Mouse (Mus musculus) adrenal gland, postnatal 10 days (tissue): ENCODE measurements at regions not wholly inside any gene's neighbourhood (a gene's known extent, or its start where the extent isn't known, plus 50 kb on each side); places are given as distances from the start of the nearest gene placed in this dataset.
A peak's percentile ranks its signal among the peaks of the same experiment; 100 is the strongest.

Experiments
- DNase-seq: peaks from one replicate; pipeline ENCODE4 v3.0.0; 2021; ENCODE audit warnings: mixed read lengths

- DNase-seq: peak; percentile 1
Measured at GRCm38 (mm10) chr3:110880472-110880871, 629.7 kb upstream of the Prmt6 start.

DNA sequence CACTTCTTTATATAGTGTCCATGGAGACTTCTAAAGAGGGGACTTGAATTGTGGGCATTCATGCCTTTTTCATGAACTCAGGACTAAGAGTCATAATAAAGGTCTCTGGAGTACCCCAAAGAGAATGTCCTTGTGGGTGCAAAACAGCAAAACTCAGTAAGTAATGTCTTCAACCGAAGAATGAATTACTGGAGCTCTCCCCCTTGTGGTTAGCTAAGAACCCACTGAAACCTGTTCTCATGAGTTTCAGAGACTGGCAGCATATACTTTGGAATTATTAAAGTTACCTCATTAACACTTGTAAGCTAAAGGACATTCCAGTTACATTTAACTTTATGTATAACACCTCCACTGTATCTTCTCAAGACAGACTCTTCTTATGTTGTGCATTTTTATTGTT lies 615.2 kb upstream of the Prmt6 start:
- no peak for DNase-seq

DNA sequence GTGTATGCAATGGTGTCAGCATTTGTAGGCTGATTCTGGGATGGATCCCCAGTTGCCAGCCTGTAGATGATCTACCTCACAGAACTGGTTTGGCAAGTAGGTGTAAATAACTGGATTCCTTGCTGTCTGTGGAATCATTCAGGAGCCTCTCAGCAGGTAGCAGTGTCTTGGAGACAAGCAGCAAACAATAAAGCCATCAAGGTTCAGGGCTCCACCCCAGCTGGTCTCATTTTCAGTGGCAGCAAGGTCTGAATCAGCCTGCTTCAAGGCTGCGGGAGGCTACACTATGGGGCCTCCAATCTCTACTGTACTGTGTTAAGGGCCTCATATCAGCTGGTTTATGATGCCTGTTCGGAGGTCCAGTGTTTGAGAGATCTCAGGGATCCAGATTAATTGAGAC lies 596.4 kb upstream of the Prmt6 start:
- DNase-seq: no peak

DNA sequence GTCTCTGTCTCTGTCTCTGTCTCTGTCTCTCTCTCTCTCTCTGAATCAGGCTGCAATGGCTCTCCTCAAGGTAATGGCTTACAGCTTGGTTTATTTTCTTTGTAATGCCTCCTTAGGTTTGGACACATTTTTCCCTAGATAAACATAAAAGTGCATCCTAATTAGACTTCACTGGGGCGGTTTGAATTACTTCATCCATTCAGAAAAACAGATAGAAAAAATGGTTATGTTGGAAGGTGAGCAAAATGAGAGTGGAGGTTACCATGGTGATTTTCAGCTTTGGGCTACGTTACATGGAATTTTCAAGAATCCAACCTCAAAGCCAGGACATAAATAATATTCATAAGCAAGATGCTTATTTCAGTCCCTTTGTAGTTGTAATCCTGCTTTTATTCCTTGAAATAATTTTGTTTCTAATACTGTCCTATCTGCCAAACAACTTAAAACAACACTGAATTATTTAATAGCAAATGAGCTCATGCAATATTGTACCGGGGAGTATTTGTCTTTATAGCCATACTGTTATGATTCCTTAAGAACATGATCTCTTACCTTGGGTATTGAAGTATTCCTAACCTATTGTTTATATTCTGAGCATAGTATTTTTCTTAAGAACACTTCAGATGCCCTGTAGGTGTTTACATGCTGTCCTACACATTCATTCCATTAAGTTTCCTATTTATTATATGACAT lies 570.1 kb upstream of the Prmt6 start:
- DNase-seq: no peak

DNA sequence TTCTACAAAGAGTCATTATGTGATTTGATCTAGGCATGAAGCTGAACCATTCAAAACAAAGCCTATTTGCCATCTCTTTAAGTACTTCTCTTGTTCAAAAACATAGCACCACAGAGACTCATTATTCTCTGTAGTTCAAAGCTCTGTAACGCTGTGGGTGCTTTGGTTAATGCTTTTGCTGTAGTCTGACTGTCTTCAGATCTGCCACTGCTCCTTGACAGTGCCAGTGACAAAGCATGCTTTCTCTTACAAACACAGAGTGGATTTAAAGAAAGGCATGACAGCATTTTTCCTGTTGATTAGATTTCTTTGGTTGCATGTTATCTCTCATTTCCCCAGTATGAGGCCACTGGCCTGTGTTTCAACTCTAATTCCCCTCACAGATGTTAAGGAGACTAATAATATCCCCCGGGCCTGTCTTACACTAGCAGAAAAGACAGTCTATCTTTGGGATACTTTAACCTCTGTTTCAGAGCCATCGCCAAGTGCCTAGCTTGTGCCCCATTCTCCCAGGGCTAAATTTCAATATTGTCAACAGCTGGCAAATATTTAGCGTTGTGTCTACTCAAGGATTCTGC lies 538.3 kb upstream of the Prmt6 start:
- no peak for DNase-seq

DNA sequence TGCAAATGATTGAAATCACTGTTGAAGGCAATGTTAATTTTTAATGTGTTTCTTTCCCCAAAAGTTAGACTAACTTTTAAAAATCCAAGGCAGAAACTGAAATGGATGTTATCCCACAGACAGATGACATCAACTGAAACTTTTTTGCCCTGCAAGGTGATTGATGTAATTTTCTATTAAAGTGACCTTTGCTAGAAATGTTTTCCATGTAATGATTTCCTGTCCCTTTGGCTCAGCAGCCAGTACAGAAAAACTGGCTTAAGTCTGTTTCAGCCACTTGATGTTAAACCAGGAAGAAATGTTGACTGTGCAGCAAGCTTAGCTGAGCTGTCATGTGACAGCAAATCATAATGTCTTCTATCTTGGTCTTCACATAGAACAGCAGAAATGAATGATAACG lies 504.5 kb upstream of the Prmt6 start:
- DNase-seq: no peak

GRCm38 (mm10) chr3:110746273-110746672 lies 495.5 kb upstream of the Prmt6 start:
- no peak for DNase-seq

- DNase-seq: no peak
Measured at GRCm38 (mm10) chr3:110700122-110700521, 449.3 kb upstream of the Prmt6 start.

GRCm38 (mm10) chr3:110667525-110668005 lies 416.8 kb upstream of the Prmt6 start:
- no peak for DNase-seq

DNA sequence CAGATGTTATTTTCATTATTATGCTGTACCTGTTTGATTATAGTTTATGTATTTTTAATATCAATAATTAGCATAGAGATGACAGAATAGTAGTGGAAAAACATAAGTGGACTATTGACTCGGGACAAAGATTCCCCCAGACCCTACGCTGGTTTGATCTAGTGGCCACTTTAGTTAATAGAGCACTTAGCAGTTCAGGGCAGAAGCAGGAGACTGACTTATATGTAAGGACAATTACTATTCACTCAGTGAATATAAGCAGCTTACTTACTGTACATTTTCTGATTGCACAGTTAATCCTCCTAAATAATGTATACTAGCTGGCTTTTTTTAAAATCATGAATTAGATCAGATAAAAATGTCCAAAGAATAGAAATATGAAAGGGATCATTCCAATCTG lies 416.2 kb upstream of the Prmt6 start:
- no peak for DNase-seq

DNA sequence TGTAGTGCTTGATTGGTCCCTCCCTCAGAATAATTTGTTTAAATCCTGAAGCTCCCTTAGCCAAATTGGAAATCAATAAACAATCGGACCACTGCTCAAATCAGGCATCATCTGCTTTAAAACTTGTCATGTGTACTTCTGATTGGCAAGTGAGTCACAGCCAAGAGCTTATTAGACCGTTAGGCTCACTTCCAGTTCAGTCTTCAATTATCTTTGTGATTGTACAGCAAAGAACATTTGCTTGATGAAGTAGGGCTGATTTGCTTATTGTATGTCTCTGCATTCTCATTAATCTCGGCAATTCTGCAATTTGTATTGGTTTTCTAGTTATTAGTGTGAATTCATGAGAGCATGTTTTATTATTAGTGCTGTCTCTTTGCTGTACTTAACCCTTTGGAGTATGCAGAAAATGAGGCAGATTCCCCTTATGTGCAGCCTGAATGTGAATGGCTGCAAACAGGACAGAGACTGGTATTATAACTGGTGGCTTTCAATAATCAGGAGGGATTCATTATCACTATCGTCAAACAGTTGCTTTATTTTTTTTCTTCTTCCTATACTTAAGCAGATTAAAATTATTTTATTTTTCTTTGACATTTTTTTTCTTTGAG lies 406.8 kb upstream of the Prmt6 start:
- no peak for DNase-seq

DNA sequence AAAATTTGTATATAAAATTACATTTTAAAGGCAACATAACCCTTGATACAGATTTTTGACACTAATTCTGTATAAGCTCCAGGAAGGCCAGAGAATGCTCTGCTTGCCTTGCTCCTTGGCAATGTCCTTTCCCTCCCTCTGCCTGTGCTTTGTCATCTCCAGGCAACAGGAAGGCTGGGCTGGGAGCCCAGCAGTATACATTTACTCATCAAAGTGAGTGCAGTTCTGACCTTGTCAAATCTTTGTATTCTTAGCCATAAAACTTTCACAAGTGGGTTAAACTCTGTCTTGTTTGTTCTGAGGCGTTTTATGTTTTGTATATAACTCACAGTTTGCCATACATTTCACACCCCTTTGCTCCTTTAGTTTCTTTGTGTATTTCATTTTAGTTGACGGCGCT lies 375.5 kb upstream of the Prmt6 start:
- DNase-seq: peak; percentile 43

DNA sequence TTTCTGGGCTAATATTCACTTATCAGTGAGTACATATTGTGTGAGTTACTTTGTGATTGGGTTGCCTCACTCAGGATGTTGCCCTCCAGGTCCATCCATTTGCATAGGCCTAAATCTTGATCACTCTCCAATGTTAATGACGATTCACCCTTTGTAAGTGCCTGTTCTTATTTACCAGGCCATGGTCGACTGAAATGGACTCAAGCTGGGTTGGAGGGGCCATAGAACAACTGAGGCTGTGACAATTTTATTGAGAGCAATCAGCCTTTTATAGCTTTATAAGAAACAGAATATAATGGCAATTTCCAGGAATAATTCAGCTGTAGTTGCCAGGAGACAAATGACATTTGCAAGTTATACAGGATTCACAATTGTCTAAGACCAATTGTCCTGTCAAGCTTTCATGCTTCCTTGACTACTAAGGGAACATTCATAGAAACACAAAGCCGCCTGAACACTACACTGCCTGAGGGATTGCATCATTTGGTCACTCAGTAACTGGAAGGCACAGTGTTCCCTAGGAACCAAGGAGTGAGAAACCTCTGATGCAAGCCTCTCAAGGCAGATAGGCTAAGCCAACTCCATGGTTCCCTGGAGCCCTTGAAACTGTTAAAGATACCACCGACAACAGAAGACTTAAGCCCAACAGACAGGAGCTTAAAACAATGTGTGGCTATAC lies 348.5 kb upstream of the Prmt6 start:
- DNase-seq: peak; percentile 6

DNA sequence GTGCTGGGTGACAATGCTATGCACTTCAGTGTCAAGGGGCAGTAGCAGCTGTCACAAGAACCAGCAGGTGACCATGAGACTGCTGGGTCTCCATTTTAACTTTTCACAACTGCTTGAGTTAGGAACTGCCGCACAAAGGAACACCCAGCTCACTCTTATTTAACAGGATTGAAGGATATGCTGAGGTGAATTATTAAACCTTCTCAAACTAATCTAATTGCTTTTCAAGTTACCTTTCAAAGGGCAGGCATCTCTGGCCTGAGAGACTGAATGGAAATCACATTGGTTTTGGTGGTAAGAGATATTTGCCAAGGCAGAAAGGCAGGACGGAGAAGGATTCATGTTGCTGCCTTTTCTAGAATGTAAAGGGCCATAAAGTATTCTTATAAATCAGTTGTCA lies 332.0 kb upstream of the Prmt6 start:
- DNase-seq: no peak

GRCm38 (mm10) chr3:110579261-110579660 lies 328.5 kb upstream of the Prmt6 start:
- DNase-seq: no peak

DNA sequence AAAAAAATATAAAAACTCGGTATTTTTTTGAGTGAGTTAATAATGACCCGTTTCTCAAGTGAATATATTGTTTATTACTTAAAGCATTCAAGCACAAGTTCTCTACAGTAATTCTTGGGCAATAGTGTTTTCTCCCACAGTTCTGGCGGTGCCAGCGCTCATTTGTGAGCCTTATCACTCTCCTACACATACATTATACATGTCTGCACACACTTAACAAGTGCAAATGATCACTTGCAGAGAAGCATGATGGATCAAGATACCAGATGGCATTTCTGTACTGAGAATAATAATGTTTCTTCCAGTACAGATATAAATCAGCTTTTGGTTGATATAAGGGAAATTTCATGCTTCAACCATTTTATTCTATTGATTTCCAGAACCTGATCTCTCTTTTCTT lies 316.4 kb upstream of the Prmt6 start:
- no peak for DNase-seq

DNA sequence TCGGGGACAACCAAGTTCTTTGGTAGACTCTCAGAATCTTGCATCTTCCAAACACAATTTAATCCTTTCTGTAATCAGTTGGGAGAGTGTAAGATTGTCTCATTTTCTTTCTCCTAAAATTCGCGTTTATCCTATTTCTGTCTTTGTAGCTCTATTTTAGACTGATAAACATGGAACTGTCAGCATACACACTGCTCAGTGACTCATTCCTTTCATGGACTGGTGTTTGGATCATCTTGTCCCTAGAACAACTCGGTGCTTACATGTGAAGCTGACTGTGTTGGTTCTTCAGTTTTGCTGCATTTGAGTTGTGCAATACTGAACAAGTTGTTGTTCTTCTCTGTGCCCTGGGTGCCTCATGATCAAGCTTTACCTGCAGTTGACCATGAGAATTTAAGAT lies 296.5 kb upstream of the Prmt6 start:
- no peak for DNase-seq

- no peak for DNase-seq
Measured at GRCm38 (mm10) chr3:110538275-110538674, 287.5 kb upstream of the Prmt6 start.
